Mouse (Mus musculus) C2C12 (cell line): Measurements from ENCODE around the gene Spock2. TPM values are rescaled to one million over a fixed set of nuclear protein-coding genes. Genes with fewer than 3 reads are reported as not detected.

Experiments
- H3K27me3 ChIP-seq: one replicate; pipeline ENCODE4 v1.6.1; 2011; ENCODE audit not compliant: control insufficient read depth, insufficient read depth, insufficient read length
- H3K36me3 ChIP-seq: one replicate; pipeline ENCODE4 v1.6.1; 2011; ENCODE audit not compliant: control insufficient read depth, insufficient read depth
- H3K4me3 ChIP-seq: one replicate; pipeline ENCODE4 v1.5.1; 2011; ENCODE audit warnings: mild to moderate bottlenecking, control low read depth; ENCODE audit not compliant: poor library complexity, insufficient read depth, severe bottlenecking
- H3K79me2 ChIP-seq: one replicate; pipeline ENCODE4 v1.6.1; 2011; ENCODE audit not compliant: control insufficient read depth, insufficient read depth
- H3K79me3 ChIP-seq: one replicate; pipeline ENCODE4 v1.6.1; 2011; ENCODE audit warnings: low read depth, control low read depth
- H3ac ChIP-seq: one replicate; pipeline ENCODE3; 2011; ENCODE audit warnings: low read depth; ENCODE audit not compliant: control insufficient read depth, insufficient read length
- CEBPB ChIP-seq: IDR thresholded peaks from one replicate; pipeline ENCODE4 v1.6.1; 2011; ENCODE audit warnings: low read depth, mild to moderate bottlenecking, control low read depth, moderate library complexity
- CTCF ChIP-seq: IDR thresholded peaks from one replicate; pipeline ENCODE4 v1.5.1; 2011; ENCODE audit not compliant: control insufficient read depth, insufficient read depth, insufficient read length
- FOSL1 ChIP-seq: IDR thresholded peaks from one replicate; pipeline ENCODE4 v1.8.0; 2011; ENCODE audit warnings: mild to moderate bottlenecking, low read length; ENCODE audit not compliant: poor library complexity, insufficient read depth, severe bottlenecking
- MAX ChIP-seq: IDR thresholded peaks from one replicate; pipeline ENCODE4 v1.6.1; 2011; ENCODE audit warnings: mild to moderate bottlenecking, control low read depth
- MYOD1 ChIP-seq: IDR thresholded peaks from one replicate; pipeline ENCODE4 v1.6.1; 2011; ENCODE audit warnings: low read depth; ENCODE audit not compliant: control insufficient read depth, insufficient read length
- MYOG ChIP-seq: IDR thresholded peaks from one replicate; pipeline ENCODE4 v1.6.1; 2011; ENCODE audit not compliant: control insufficient read depth, insufficient read length; ENCODE audit errors: extremely low read depth
- USF1 ChIP-seq: IDR thresholded peaks from one replicate; pipeline ENCODE4 v1.6.1; 2011; ENCODE audit warnings: low read depth, mild to moderate bottlenecking, control low read depth, moderate library complexity
- polyA plus RNA-seq: library from polyadenylated mRNA; unstranded; fragments of >200 nt; fragmentation: generic; extraction: Trizol; gene quantifications from one replicate; pipeline ENCODE4 v1.2.1, GENCODE M21; 2012; ENCODE audit warnings: missing spikeins

The Spock2 gene
- polyA plus RNA-seq, 1 experiment = 12.1 TPM

DNA sequence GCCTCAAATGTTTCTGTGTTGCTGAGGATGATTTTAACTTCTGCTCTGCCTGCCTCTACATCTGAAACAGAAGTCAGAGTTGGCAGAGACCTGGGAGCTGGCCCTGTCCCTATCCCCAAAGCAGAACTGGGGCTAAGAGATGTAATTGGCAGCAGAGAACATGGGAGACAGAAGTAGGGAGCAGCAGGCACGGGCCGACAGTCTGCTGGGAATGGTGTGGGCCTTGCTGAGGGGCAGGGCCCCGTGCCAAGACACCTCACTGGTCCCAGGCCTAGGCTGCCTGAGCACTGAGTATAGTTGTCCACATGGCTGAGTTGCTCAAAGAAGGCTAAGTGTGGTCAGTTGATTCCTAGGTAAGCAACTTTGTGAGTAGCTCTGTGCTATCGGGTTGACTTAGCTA lies 22.0 kb upstream of the Spock2 start:
- Histone ChIP-seq H3ac (no peak overlapping the region), H3K79me2 (no peaks in the 10 kb centered on the region), H3K4me3 (no peak overlapping the region), H3K79me3 (no peaks in the 10 kb centered on the region), H3K36me3 (no peaks in the 10 kb centered on the region), H3K27me3 (no peaks in the 10 kb centered on the region)
- no peak for TF ChIP-seq CTCF
- TF ChIP-seq MYOG = no peak
- TF ChIP-seq CEBPB = no peak
- no peak for TF ChIP-seq FOSL1
- no peak for TF ChIP-seq MAX
- TF ChIP-seq USF1 = no peak

DNA sequence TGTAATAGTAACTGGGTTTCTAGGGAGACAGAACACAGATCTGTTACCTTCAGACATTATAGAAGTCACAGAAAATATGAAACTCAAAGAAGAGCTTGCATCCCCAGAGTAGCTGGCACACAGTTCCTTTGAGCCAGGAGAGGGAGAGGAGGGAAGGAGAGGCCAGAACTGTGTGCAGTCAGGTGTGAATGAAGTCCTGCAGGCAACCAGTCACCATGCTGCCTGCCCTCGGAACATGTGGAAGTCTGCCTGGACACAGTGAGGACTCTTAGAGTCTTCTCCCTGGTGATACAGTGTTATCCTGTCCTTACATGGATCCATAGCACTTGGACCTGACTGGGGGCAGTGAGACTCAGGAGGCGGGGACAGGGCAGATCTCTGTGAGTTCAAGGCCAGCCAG lies 13.7 kb upstream of the Spock2 start:
- H3K79me3 ChIP-seq = no peaks in the 10 kb centered on the region
- H3K4me3 ChIP-seq = no peak overlapping the region
- H3K27me3 ChIP-seq = no peaks in the 10 kb centered on the region
- H3ac ChIP-seq = no peak overlapping the region
- H3K36me3 ChIP-seq = no peaks in the 10 kb centered on the region
- TF ChIP-seq MYOD1 (no peak), FOSL1 (no peak), USF1 (no peak)
- no peaks in the 10 kb centered on the region for H3K79me2 ChIP-seq

DNA sequence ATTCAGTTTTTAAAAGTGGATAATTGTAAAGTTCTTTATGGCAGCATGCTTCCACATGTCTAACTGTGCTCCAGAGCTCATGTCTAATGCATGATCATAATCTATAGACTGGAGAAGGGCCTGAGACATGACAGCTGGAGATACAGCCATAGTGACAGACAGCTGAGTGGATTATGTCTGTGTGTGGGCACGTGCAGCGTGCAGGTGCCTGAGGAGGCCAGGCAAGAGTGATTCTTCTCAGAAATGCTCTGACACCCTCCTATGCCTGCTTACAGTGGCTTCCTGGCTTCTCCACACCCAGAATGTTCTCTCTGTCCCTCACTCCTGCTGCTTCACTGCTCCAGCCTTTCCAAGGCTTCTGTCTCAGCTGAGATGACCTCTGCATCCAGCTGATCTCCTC lies 12.3 kb upstream of the Spock2 start:
- H3K79me2 ChIP-seq = no peaks in the 10 kb centered on the region
- no peaks in the 10 kb centered on the region for H3K79me3 ChIP-seq
- H3K4me3 ChIP-seq = no peak overlapping the region
- H3K27me3 ChIP-seq = no peaks in the 10 kb centered on the region
- H3K36me3 ChIP-seq = no peaks in the 10 kb centered on the region
- no peak overlapping the region for H3ac ChIP-seq
- no peak for TF ChIP-seq MAX

DNA sequence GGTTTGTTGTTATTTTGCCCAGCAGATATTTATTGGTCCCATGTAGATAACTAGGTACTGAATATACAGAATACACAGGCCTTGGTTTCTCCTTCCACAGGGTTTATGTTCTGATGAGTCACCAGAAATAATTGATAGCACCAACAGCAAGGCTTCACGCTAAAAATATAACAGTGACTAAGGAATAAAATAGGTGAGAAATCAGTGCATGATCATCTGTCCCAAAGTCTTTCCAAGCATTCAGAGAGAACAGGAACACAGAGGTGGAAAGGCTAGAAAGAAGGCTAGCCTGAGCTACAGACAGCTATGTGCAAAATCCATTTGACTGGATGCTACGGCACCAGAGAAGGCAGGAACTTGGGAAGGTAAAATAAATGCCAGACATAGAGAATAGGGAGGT lies 10.5 kb upstream of the Spock2 start:
- no peak overlapping the region for H3K4me3 ChIP-seq
- no peak for TF ChIP-seq CTCF
- peak; percentile 40 for TF ChIP-seq FOSL1
- no peaks in the 10 kb centered on the region for H3K79me2 ChIP-seq
- no peaks in the 10 kb centered on the region for H3K79me3 ChIP-seq
- no peaks in the 10 kb centered on the region for H3K27me3 ChIP-seq
- H3ac ChIP-seq = no peak overlapping the region
- no peaks in the 10 kb centered on the region for H3K36me3 ChIP-seq

DNA sequence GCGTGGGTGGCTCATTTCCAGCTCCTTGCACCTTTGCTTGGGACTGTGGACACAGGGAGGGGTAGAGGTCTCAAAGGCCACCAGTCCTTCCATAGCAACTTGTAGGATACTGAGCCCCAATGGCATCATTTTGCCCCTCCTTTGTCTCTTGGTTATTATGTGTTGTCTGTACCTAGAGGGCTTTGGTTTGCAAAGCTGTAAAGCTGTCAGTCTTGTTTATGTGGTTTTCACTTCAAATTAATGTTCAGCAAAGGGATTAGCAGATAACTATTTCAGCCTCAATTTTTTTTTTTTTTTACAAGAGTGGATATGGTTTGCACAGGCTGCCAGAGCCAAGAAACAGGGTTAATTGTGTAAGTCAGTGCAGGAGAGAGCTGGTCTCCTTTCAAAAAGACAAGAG lies 9.7 kb upstream of the Spock2 start:
- Histone ChIP-seq H3K36me3 (no peaks in the 10 kb centered on the region), H3K4me3 (no peak overlapping the region), H3ac (no peak overlapping the region), H3K79me3 (no peaks in the 10 kb centered on the region), H3K27me3 (no peaks in the 10 kb centered on the region), H3K79me2 (no peaks in the 10 kb centered on the region)
- TF ChIP-seq MYOD1 = no peak

DNA sequence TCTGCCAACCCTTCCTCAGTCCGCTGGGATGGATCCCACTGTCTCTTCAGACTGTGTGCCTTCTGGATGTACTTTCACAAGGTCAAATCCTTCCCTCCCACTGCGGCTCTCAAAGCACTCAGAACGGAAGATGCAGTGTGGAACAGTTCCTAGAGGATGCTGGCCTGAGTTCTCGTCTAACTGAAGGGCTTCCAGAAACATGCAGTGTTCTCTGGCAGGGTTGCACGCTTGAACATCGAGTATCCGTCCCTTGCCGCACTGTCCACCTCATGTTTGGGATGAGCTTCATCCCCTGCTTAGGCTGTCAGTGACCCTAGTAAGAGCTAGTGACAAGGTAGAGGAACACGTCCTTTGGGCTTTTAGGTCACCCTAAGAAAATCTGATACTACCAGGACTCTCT lies 8.9 kb upstream of the Spock2 start:
- TF ChIP-seq USF1 (no peak), CTCF (no peak), CEBPB (no peak), MYOG (no peak), MAX (no peak), MYOD1 (no peak), FOSL1 (no peak)

DNA sequence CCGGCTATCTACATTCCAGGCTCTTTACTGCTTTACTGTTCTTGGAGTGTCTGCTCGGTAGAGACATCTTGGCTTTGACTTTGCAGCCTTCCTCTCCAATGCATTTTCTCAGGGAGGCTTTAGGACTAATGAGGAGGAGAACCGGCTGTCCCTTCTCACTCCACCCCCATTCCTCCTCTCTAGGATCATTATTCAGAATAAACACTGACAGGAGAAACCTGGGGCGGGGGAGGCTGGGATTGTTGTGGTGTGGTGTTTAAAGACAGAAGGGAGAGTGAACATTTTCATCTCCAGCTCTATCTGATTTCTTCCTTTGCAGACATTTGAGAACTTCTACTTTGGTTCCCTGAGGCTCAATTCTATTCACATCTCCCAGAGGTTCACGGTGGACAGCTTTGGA lies 8.2 kb upstream of the Spock2 start:
- TF ChIP-seq MAX (no peak), USF1 (no peak), FOSL1 (no peak), MYOG (no peak), MYOD1 (no peak)

More for the DNA sequence above, 8.9 kb upstream of the Spock2 start:
- H3K79me2 ChIP-seq = no peaks in the 10 kb centered on the region
- no peak overlapping the region for H3ac ChIP-seq
- no peaks in the 10 kb centered on the region for H3K27me3 ChIP-seq
- H3K4me3 ChIP-seq = no peak overlapping the region
- no peaks in the 10 kb centered on the region for H3K36me3 ChIP-seq
- H3K79me3 ChIP-seq = no peaks in the 10 kb centered on the region

More for the DNA sequence above, 8.2 kb upstream of the Spock2 start:
- H3K27me3 ChIP-seq = no peaks in the 10 kb centered on the region
- no peak overlapping the region for H3ac ChIP-seq
- no peak overlapping the region for H3K4me3 ChIP-seq
- no peaks in the 10 kb centered on the region for H3K79me2 ChIP-seq
- no peaks in the 10 kb centered on the region for H3K36me3 ChIP-seq
- no peaks in the 10 kb centered on the region for H3K79me3 ChIP-seq
